Mouse (Mus musculus) heart, adult 11 months (tissue): ENCODE measurements at regions not wholly inside any gene's neighbourhood (a gene's known extent, or its start where the extent isn't known, plus 50 kb on each side); places are given as distances from the start of the nearest gene placed in this dataset.

Experiments
- DNase-seq: peaks from one replicate; pipeline ENCODE4 v3.0.0; 2022

- no peak for DNase-seq
Observed at GRCm38 (mm10) chr15:91916946-91917345, 78.9 kb downstream of the Smgc start.

GRCm38 (mm10) chr15:91917877-91918276 lies 79.8 kb downstream of the Smgc start:
- DNase-seq, result no peak

GRCm38 (mm10) chr15:91924542-91924941 lies 86.5 kb downstream of the Smgc start:
- DNase-seq, result no peak

GRCm38 (mm10) chr15:91927492-91927891 lies 89.4 kb downstream of the Smgc start:
- DNase-seq, result no peak

- no peak for DNase-seq
Observed at GRCm38 (mm10) chr15:91928511-91928910, 90.4 kb downstream of the Smgc start.

GRCm38 (mm10) chr15:91957273-91957672 lies 93.7 kb upstream of the Cntn1 start:
- no peak for DNase-seq

- DNase-seq, result peak; percentile 85
Observed at GRCm38 (mm10) chr15:91965172-91965571, 85.8 kb upstream of the Cntn1 start.

- no peak for DNase-seq
Observed at GRCm38 (mm10) chr15:91969378-91969777, 81.6 kb upstream of the Cntn1 start.

GRCm38 (mm10) chr15:91971411-91971810 lies 79.6 kb upstream of the Cntn1 start:
- no peak for DNase-seq

- no peak for DNase-seq
Observed at GRCm38 (mm10) chr15:91971846-91972245, 79.1 kb upstream of the Cntn1 start.

- no peak for DNase-seq
Observed at GRCm38 (mm10) chr15:91975606-91976005, 75.4 kb upstream of the Cntn1 start.

- peak; percentile 41 for DNase-seq
Observed at GRCm38 (mm10) chr15:91983186-91983585, 67.8 kb upstream of the Cntn1 start.

- peak; percentile 51 for DNase-seq
Observed at GRCm38 (mm10) chr15:92000086-92000485, 50.9 kb upstream of the Cntn1 start.
